Mouse (Mus musculus): ENCODE results near the gene E2f1. TPM values are rescaled to one million over a fixed set of nuclear protein-coding genes. Genes with fewer than 3 reads are reported as not detected.
A peak's percentile ranks its signal among the peaks of the same experiment; 100 is the strongest.

The E2f1 gene
- total and polyA plus RNA-seq, 3 experiments: 5.1 to 19.6 (median 5.3) TPM

DNA sequence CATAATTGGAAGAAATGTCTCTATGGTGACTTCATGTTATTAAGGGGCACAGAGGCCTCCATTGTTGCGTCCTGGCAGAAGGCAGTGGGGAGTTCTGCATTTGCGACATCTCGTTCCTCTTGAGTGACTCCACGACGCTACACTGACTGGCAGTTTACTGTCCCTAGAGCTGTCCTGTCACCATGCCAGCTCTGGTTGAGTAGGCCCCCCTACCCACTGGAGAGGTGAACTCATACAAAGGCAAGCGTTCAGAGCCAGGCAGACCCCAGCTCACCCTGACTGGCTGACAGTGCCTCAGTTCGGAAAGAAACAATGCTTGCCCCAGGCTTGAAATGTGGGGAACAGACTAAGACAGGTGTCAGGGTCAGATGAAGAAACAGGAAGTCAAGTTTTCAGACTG, 4.6 kb upstream of the E2f1 start:
- DNase-seq (ENCODE audit: extremely low read depth): peak; percentile 35
- H3K4me3 ChIP-seq (replicated peaks in 1 of 3; ENCODE audit: low read depth in 2 of 3, low read length in 2 of 3, poor library complexity in 1 of 3): no peak overlapping the region
- no peak overlapping the region for H3K4me2 ChIP-seq (ENCODE audit: insufficient read depth, low read depth, poor library complexity, severe bottlenecking)
- dilution Hi-C loops (cut with MboI; ENCODE audit: extremely low pct_ligation_motif_present, extremely low pct_unique_long_range_greater_than_20kb, low sequenced_read_pairs) (no loop called here), in situ Hi-C loops (cut with MboI; ENCODE audit: low pct_ligation_motif_present, low pct_unique_long_range_greater_than_20kb, low sequenced_read_pairs) (no loop called here)
- H3K79me2 ChIP-seq (replicated peaks; ENCODE audit: control insufficient read depth, extremely low read depth, insufficient read depth, poor library complexity, severe bottlenecking): no peaks in the 10 kb centered on the region
- no peak overlapping the region for H3K9ac ChIP-seq (ENCODE audit: insufficient read depth, low read depth)
- no peaks in the 10 kb centered on the region for H3K27me3 ChIP-seq (replicated peaks)
- H3K27ac ChIP-seq (ENCODE audit: insufficient read depth, low read depth): no peak overlapping the region
- no peak for TF ChIP-seq MEF2A (IDR thresholded peaks at IDR 0.05; ENCODE audit: borderline replicate concordance, low read depth, low read length)
- TF ChIP-seq E2F4 (IDR thresholded peaks at IDR 0.05; ENCODE audit: insufficient replicate concordance, low read depth, low read length): no peak
- no peak for TF ChIP-seq TCF12 (IDR thresholded peaks at IDR 0.05; ENCODE audit: low read depth, low read length)
- TF ChIP-seq MYC (IDR thresholded peaks at IDR 0.05; ENCODE audit: low read depth, low read length): no peak
- no peak for TF ChIP-seq MAX (IDR thresholded peaks at IDR 0.05; ENCODE audit: low read length)
- no peak for TF ChIP-seq HCFC1 (IDR thresholded peaks at IDR 0.05; ENCODE audit: low read depth, low read length)
- TF ChIP-seq MXI1 (IDR thresholded peaks at IDR 0.05; ENCODE audit: low read depth, low read length): no peak
- TF ChIP-seq GABPA (IDR thresholded peaks at IDR 0.05; ENCODE audit: insufficient replicate concordance, low read depth, low read length): no peak
- no peak for TF ChIP-seq SIN3A (IDR thresholded peaks at IDR 0.05; ENCODE audit: low read length)
- no peak for TF ChIP-seq JUN (IDR thresholded peaks at IDR 0.05; ENCODE audit: insufficient read depth, low read depth, low read length)
- no peak for TF ChIP-seq ZKSCAN1 (IDR thresholded peaks at IDR 0.05; ENCODE audit: borderline replicate concordance, low read depth, low read length)
- no peak for TF ChIP-seq NRF1 (IDR thresholded peaks at IDR 0.05; ENCODE audit: low read depth, low read length)
- TF ChIP-seq CHD2 (IDR thresholded peaks at IDR 0.05; ENCODE audit: low read length): no peak
- TF ChIP-seq JUND (conservative IDR thresholded peaks at IDR 0.05; ENCODE audit: low read depth, low read length): no peak
- no peaks in the 10 kb centered on the region for H3K9me3 ChIP-seq (replicated peaks; ENCODE audit: low read length)
- H3K4me1 ChIP-seq (ENCODE audit: control insufficient read depth in 1 of 2, insufficient read depth in 2 of 2): peaks cover 7 to 43% of the 10 kb centered on the region in 2 experiments
- no peaks in the 10 kb centered on the region for H3K36me3 ChIP-seq (replicated peaks in 1 of 2; ENCODE audit: control insufficient read depth in 1 of 2, insufficient read depth in 1 of 2, low read length in 1 of 2)

DNA sequence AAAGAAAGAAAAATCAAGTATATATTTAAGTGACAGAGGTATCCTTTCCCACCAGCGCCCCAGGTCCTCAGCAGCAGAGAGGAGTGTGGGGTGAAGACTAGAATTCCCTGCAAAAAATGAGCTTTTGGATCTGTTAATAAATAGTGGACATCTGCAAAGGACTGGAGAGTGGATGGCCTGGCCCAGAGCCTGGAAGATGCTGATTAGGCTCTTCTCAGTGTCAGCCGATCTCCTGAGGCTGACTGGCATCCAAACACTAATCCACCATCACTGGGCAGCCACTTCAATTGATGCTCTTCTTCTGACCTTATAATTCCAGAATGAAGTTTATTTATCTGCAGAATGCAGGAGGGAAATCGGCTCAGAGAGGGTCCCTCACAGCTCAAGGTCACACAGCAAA, 3.3 kb upstream of the E2f1 start:
- DNase-seq (ENCODE audit: extremely low read depth): no peak
- Histone ChIP-seq H3K27me3 (replicated peaks) (no peaks in the 10 kb centered on the region), H3K4me1 (ENCODE audit: control insufficient read depth in 1 of 2, insufficient read depth in 2 of 2) (peaks cover 7 to 47% of the 10 kb centered on the region in 2 experiments), H3K27ac (ENCODE audit: insufficient read depth, low read depth) (no peak overlapping the region), H3K9me3 (replicated peaks; ENCODE audit: low read length) (no peaks in the 10 kb centered on the region), H3K4me3 (replicated peaks in 1 of 3; ENCODE audit: low read depth in 2 of 3, low read length in 2 of 3, poor library complexity in 1 of 3) (no peak overlapping the region), H3K36me3 (replicated peaks in 1 of 2; ENCODE audit: control insufficient read depth in 1 of 2, insufficient read depth in 1 of 2, low read length in 1 of 2) (no peaks in the 10 kb centered on the region), H3K79me2 (replicated peaks; ENCODE audit: control insufficient read depth, extremely low read depth, insufficient read depth, poor library complexity, severe bottlenecking) (peaks cover 9% of the 10 kb centered on the region), H3K4me2 (ENCODE audit: insufficient read depth, low read depth, poor library complexity, severe bottlenecking) (no peak overlapping the region), H3K9ac (ENCODE audit: insufficient read depth, low read depth) (no peak overlapping the region)
- in situ Hi-C loops (cut with MboI; ENCODE audit: low pct_ligation_motif_present, low pct_unique_long_range_greater_than_20kb, low sequenced_read_pairs): no loop called here
- TF ChIP-seq SIN3A (IDR thresholded peaks at IDR 0.05; ENCODE audit: low read length): no peak
- no peak for TF ChIP-seq E2F4 (IDR thresholded peaks at IDR 0.05; ENCODE audit: insufficient replicate concordance, low read depth, low read length)
- no peak for TF ChIP-seq USF2 (conservative IDR thresholded peaks at IDR 0.05; ENCODE audit: low read depth, low read length)
- TF ChIP-seq IRF4 (IDR thresholded peaks at IDR 0.05; ENCODE audit: low read depth, low read length): no peak
- TF ChIP-seq MAX (IDR thresholded peaks at IDR 0.05; ENCODE audit: low read length): no peak
- TF ChIP-seq PAX5 (IDR thresholded peaks at IDR 0.05; ENCODE audit: low read length): no peak
- no peak for TF ChIP-seq MYC (IDR thresholded peaks at IDR 0.05; ENCODE audit: low read depth, low read length)
- TF ChIP-seq JUND (conservative IDR thresholded peaks at IDR 0.05; ENCODE audit: low read depth, low read length): no peak
- TF ChIP-seq CTCF (conservative IDR thresholded peaks at IDR 0.05 in 1 of 2, IDR thresholded peaks at IDR 0.05 in 1 of 2; ENCODE audit: low read depth in 2 of 2, low read length in 2 of 2): no peak
- TF ChIP-seq CHD1 (IDR thresholded peaks at IDR 0.05; ENCODE audit: low read depth, low read length): no peak
- TF ChIP-seq POLR2AphosphoS2 (IDR thresholded peaks at IDR 0.05; ENCODE audit: low read depth, low read length): no peak
- no peak for TF ChIP-seq BHLHE40 (IDR thresholded peaks at IDR 0.05; ENCODE audit: low read depth, low read length)
- TF ChIP-seq RAD21 (IDR thresholded peaks at IDR 0.05; ENCODE audit: low read depth, low read length): no peak
- TF ChIP-seq ZC3H11A (IDR thresholded peaks at IDR 0.05; ENCODE audit: low read depth, low read length): no peak
- dilution Hi-C loops (cut with MboI; ENCODE audit: extremely low pct_ligation_motif_present, extremely low pct_unique_long_range_greater_than_20kb, low sequenced_read_pairs): no loop called here

Measured in CH12.LX (cell line).